Mouse (Mus musculus) limb, embryonic 13.5 days (tissue): Measurements from ENCODE around the gene Fam53b. TPM values are rescaled to one million over a fixed set of nuclear protein-coding genes. Genes with fewer than 3 reads are reported as not detected.

Source experiments
- ATAC-seq: fragments of 200-750 bp; cut with Nextera tagmentation; 2 replicates; pipeline ENCODE4 v1.8.0; 2017; ENCODE audit warnings: low read depth, moderate number of reproducible peaks, moderate TSS enrichment; ENCODE audit not compliant: low FRiP score
- H3K27ac ChIP-seq: fragments of 300-500 bp; sonication (generic); 2 replicates; pipeline ENCODE4 v1.5.1; 2015; ENCODE audit warnings: inconsistent platforms, mild to moderate bottlenecking, moderate library complexity
- H3K27me3 ChIP-seq: fragments of 300-500 bp; sonication (generic); 2 replicates; pipeline ENCODE4 v1.6.1; 2015; ENCODE audit warnings: mild to moderate bottlenecking, inconsistent platforms
- H3K36me3 ChIP-seq: fragments of 300-500 bp; sonication (generic); 2 replicates; pipeline ENCODE4 v1.6.1; 2015; ENCODE audit warnings: inconsistent platforms, mild to moderate bottlenecking, moderate library complexity
- H3K4me1 ChIP-seq: fragments of 300-500 bp; sonication (generic); 2 replicates; pipeline ENCODE4 v1.6.1; 2015; ENCODE audit warnings: inconsistent platforms
- H3K4me2 ChIP-seq: fragments of 300-500 bp; sonication (generic); replicated peaks from 2 replicates; pipeline ENCODE4 v1.6.1; 2015; ENCODE audit warnings: inconsistent platforms, mild to moderate bottlenecking, moderate library complexity
- H3K4me3 ChIP-seq: fragments of 300-500 bp; sonication (generic); 2 replicates; pipeline ENCODE4 v1.5.1; 2015; ENCODE audit warnings: moderate library complexity, mild to moderate bottlenecking, inconsistent platforms
- H3K9ac ChIP-seq: fragments of 300-500 bp; sonication (generic); 2 replicates; pipeline ENCODE4 v1.6.1; 2015; ENCODE audit warnings: mild to moderate bottlenecking, inconsistent platforms
- H3K9me3 ChIP-seq: fragments of 300-500 bp; sonication (generic); 2 replicates; pipeline ENCODE4 v1.6.1; 2016; ENCODE audit warnings: inconsistent platforms
- WGBS: fragments of 180-500 bp; shearing (Covaris S2); methylation state at CpG from one replicate; pipeline ENCODE4 v1.1.7; 2015; 5-methylcytosine and 5-hydroxymethylcytosine counted together
- polyA plus RNA-seq: library from polyadenylated mRNA; unstranded; fragments of >200 nt; fragmentation: Nextera tagmentation; extraction: Ambion mirVana; gene quantifications from 2 replicates; pipeline ENCODE4 v1.2.1, GENCODE M21; 2015

Fam53b gene
- polyA plus RNA-seq, 1 experiment from 2014 or later, result 26.4 TPM

DNA sequence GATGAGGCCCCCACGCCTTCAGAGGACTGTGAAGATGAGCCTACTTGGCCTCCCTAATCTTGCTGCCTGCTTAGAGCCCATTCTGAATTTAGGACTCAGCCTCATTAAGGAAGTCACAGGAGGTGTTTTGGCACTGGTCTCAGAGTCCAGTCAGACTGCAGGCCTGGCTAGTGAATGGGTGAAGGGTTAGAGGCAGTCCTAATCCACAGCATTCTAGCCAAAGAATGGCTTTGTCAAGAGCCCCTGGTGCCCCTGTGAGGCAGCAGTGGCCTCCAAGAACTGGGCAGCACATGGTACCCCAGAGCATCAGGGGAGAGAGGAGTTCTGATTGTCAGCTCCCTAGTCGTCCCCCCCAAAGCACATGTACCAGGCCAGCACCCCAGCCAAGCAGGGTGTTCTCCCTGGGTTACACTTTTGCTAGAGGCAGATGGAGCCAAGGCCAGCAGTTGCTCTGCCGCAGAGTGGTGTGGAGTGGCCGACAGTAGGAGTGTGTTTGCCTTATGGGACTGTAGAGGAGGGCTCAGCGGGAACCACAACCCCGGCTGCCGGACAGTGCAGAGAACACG, 109.3 kb downstream of the Fam53b start:
- Histone ChIP-seq H3K36me3 (no peaks in the 10 kb centered on the region), H3K4me2 (no peak overlapping the region), H3K4me1 (peaks cover 9% of the 10 kb centered on the region; the same call in 1 of the 2 replicates), H3K27ac (no peak overlapping the region), H3K4me3 (no peak overlapping the region), H3K9ac (no peak overlapping the region), H3K27me3 (no peaks in the 10 kb centered on the region), H3K9me3 (no peaks in the 10 kb centered on the region)
- 85% methylated on average over 8 of the region's 8 CpGs for WGBS
- ATAC-seq, result no peak

DNA sequence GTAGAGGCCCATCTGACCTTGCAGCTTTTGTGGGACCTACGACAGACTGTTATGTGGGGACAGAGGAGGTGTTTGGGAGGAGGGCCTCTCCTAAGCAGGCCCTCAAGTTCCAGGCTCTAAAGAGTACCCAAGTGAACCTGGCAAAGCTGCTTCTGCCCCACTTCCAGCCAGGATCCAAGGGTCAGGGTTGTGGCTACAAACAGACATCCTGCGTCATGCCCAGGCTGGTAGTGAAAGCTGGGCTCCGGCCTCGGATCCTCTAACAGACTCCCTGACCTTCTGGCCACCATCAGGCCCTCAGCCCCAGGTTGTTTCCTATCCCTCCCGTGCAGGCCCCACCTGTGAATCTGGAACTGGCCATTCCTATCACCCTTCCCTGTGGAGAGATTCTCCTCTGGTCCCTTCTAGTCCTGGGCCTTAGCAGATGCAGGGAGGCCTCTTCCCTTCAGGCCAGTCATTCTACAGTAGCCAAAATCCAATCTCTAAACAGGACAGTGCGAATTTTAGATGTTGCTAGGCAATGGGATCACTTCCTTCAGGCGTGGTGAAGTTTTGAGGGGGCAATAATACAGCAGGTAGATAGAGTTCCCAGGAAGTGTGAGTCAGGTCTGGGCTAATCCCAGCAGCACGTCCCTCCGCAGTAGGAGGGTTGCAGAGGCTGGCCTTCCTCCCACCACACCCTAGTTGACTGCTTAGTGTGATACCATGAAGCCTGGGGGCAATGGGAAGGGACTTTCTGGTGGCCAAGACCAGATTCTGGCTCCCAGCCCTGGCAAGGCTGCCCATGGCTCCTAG, 110.0 kb downstream of the Fam53b start:
- ATAC-seq, result no peak
- Histone ChIP-seq H3K27ac (no peak overlapping the region), H3K4me1 (peaks cover 11% of the 10 kb centered on the region; the same call in 1 of the 2 replicates), H3K27me3 (no peaks in the 10 kb centered on the region), H3K9me3 (no peaks in the 10 kb centered on the region), H3K36me3 (no peaks in the 10 kb centered on the region), H3K9ac (0 out of 2 replicates have a peak overlapping the region, but pooled peaks have one; percentile 2), H3K4me3 (no peak overlapping the region), H3K4me2 (no peak overlapping the region)
- 83% methylated on average over 9 of the region's 9 CpGs for WGBS

DNA sequence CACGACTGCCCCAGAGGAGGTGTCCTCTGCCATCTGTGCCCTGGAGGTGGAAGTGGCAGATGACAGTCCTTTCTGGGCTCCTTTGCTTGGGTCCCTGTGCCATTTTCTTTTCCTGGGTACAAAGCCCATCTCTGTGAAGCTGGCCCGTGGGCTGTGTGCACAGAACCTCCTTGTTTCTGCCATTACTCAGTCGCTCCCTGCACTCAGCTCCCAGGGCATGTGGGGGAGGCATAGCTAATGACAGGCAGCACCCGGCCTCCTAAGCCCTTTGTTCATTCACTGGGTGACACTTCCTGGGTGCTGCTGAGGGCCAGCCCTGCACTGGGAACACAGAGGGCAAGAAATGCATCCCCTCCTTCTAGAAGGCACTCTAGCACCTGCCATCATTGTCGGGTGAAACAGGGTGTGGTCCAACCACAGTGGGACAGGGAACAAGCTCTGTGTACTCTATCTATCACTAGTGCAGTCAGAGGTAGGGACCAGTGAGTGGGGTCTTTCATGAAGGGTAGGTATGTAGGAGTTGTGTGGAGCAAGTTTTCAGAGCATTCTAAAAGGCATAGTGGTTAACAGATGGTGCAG, 111.1 kb downstream of the Fam53b start:
- H3K9me3 ChIP-seq, result no peaks in the 10 kb centered on the region
- no peak overlapping the region for H3K9ac ChIP-seq
- H3K27ac ChIP-seq, result no peak overlapping the region
- H3K4me2 ChIP-seq, result no peak overlapping the region
- 77% methylated on average over 5 of the region's 5 CpGs for WGBS
- no peaks in the 10 kb centered on the region for H3K27me3 ChIP-seq
- H3K4me3 ChIP-seq, result no peak overlapping the region
- no peaks in the 10 kb centered on the region for H3K36me3 ChIP-seq
- ATAC-seq, result no peak
- H3K4me1 ChIP-seq, result peaks cover 13% of the 10 kb centered on the region; the same call in 1 of the 2 replicates

DNA sequence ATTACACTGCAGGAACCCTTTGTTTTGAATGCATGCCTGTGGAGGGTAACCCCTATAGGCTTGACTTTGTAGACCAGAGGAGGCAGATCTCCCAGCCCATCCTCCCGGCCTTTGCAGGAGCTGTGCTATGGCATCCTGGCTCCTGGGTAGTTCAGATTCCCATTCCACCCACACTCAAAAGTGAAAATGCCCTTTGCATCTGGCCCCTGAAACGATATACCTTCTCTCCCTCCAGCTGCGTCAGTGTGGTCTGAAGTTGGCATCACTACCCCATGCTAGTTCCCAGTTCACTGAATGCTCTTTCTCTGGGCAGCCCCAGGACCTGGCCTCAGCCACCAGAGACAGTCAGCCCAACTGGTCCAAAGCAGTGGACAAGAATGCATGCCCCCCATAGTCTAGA, 111.7 kb downstream of the Fam53b start:
- Histone ChIP-seq H3K4me2 (no peak overlapping the region), H3K36me3 (no peaks in the 10 kb centered on the region), H3K9ac (no peak overlapping the region), H3K4me1 (peaks cover 19% of the 10 kb centered on the region), H3K4me3 (no peak overlapping the region), H3K27me3 (no peaks in the 10 kb centered on the region), H3K9me3 (no peaks in the 10 kb centered on the region), H3K27ac (no peak overlapping the region)
- ATAC-seq, result no peak
- WGBS, result 90% methylated on average over 3 of the region's 3 CpGs

DNA sequence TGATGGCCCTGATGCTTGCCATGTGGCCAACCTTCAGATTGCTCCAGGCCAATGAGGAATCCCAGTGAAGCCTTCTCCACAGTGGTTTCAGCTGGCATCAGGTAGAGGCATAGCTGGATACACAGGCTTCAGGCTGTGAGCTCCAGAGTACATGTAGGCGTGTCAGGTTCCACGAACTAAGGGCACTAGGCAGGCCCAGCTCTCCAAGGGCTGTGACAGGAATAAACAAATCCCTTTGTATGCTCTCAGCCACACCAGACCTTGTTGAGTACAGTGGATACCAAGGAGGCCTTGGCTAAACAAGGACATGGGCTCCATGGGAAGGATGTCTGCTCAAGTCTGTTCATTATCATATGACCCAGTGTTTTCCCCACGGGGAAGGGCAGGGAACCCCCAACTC, 112.3 kb downstream of the Fam53b start:
- H3K27me3 ChIP-seq, result no peaks in the 10 kb centered on the region
- H3K36me3 ChIP-seq, result no peaks in the 10 kb centered on the region
- WGBS, result 88% methylated on average over 3 of the region's 3 CpGs
- no peak overlapping the region for H3K9ac ChIP-seq
- no peak overlapping the region for H3K4me2 ChIP-seq
- no peaks in the 10 kb centered on the region for H3K9me3 ChIP-seq
- no peak overlapping the region for H3K27ac ChIP-seq
- H3K4me1 ChIP-seq, result peaks cover 22% of the 10 kb centered on the region
- no peak overlapping the region for H3K4me3 ChIP-seq
- ATAC-seq, result no peak

DNA sequence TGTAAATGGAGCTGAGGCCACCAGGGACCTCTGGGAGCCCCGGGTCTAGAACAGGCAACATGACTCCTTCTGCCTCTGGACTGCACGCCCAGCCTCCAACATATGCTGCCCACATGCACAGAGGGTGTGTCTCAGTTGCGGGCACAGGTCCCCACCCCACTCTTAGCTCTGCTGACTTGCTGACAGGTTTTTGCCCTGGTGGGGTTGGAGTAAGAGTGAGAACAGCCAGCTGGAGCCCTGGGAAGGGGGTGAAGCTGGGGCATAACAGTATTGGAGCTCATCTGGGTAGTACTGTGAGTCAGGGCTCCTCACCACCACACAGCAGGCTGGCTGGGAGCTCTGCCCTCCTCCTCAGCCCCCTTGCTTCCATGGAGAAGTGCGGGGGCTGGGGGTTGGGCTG, 113.6 kb downstream of the Fam53b start:
- WGBS, result 55% methylated on average over 4 of the region's 4 CpGs
- peak; percentile 41; the same call in 1 of the 2 replicates for ATAC-seq

DNA sequence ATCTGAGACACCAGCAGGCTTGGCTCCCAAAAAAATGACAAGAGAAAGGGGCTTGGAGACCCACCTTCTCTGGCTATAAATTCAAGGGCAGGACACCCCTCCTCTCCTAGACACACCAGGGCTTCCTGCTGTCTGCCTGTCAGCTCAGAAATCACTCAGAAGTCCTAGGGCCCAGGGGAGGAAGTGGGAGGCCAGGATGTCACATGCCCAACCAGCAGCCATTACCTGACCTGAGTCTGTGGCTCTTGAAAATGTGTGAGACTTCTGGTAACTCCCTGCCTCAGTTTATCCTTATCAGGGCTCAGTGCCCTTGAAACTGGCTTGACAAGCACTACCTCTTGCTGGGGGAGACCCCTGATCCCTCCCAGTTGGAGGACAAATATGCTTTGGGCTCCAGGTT, 114.0 kb downstream of the Fam53b start:
- Histone ChIP-seq H3K27me3 (no peaks in the 10 kb centered on the region), H3K9ac (no peak overlapping the region), H3K36me3 (peaks cover 4% of the 10 kb centered on the region), H3K27ac (no peak overlapping the region), H3K4me3 (no peak overlapping the region), H3K4me1 (peaks cover 22% of the 10 kb centered on the region), H3K9me3 (peaks cover 4% of the 10 kb centered on the region; the same call in 1 of the 2 replicates), H3K4me2 (no peak overlapping the region)
- ATAC-seq, result no peak

More for the DNA sequence above, 113.6 kb downstream of the Fam53b start:
- Histone ChIP-seq H3K9me3 (no peaks in the 10 kb centered on the region), H3K4me1 (peaks cover 22% of the 10 kb centered on the region), H3K36me3 (no peaks in the 10 kb centered on the region), H3K27me3 (no peaks in the 10 kb centered on the region), H3K4me2 (no peak overlapping the region), H3K27ac (no peak overlapping the region), H3K4me3 (no peak overlapping the region), H3K9ac (no peak overlapping the region)

DNA sequence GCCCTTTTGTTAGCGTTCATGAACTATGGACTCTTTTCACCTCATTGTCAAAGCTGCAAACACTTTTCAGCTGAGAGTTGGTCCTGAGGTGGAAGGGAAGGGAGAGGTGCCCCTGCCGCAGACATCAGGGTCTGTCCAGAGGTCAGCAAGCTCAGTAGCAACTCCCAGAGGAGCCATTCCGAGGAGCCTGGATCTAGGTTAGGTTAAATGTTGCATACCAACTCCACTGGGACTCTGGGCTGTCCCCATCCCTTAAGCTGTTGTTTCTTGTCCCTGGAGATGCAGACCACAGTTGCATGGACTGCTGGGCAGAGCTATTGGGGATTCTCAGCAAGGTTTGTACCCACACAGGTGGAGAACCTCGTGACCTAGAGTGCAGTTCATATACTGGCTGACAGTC, 114.5 kb downstream of the Fam53b start:
- Histone ChIP-seq H3K9me3 (peaks cover 8% of the 10 kb centered on the region; the same call in 1 of the 2 replicates), H3K4me2 (no peak overlapping the region), H3K27ac (no peak overlapping the region), H3K9ac (no peak overlapping the region), H3K27me3 (no peaks in the 10 kb centered on the region), H3K36me3 (peaks cover 6% of the 10 kb centered on the region), H3K4me1 (peaks cover 22% of the 10 kb centered on the region), H3K4me3 (no peak overlapping the region)
- 69% methylated on average over 4 of the region's 4 CpGs for WGBS
- ATAC-seq, result no peak

DNA sequence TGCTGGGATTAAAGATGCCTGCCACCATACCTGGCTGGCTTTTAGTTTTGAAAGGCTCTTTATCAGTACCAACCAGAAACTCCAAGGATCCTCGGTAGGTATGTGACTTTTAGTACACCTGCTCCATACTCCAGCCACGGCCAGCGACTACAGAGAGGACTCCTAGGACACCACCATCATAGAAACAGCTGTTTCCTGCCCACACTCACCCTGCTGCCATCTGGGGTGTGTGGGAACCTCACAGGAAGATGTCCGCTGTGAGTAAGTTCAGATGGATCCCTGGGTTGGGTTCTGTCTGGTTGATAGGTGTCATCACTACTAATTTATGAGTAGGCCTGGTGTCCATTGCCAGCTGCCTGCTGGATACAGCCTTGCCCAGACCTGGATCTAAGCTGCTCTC, 114.9 kb downstream of the Fam53b start:
- Histone ChIP-seq H3K4me1 (peaks cover 22% of the 10 kb centered on the region), H3K4me3 (no peak overlapping the region), H3K27me3 (no peaks in the 10 kb centered on the region), H3K9me3 (peaks cover 8% of the 10 kb centered on the region; the same call in 1 of the 2 replicates), H3K27ac (no peak overlapping the region), H3K36me3 (peaks cover 6% of the 10 kb centered on the region), H3K4me2 (no peak overlapping the region), H3K9ac (no peak overlapping the region)
- ATAC-seq, result no peak
- 73% methylated on average over 4 of the region's 4 CpGs for WGBS

DNA sequence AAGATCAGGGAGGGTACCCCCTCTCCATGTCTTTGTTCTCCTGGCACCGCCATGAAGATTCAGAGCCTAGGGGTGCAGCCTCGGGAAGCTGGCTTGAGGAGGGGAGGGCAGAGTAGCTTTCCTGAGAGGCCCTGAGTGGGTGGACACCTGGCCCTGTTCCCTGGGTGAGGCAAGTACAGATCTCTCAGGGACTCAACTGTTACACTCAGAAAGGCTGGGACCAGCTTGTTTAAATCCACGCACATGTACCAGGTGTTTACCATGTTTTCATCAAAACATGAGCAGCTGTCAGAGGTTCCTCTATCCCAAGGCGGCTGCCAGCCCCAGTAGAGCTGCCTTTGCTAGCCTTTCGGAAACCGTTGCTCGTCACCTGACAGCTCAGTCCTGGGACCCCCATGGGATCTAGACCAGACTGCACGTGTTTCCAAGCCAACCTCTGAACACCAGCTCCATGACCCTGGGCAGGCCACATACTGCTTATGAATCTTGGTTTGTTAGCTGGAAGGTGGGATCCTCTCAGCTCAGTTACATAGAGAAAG, 116.4 kb downstream of the Fam53b start:
- Histone ChIP-seq H3K4me2 (no peak overlapping the region), H3K27me3 (no peaks in the 10 kb centered on the region), H3K36me3 (peaks cover 6% of the 10 kb centered on the region), H3K27ac (no peak overlapping the region), H3K4me1 (peaks cover 31% of the 10 kb centered on the region), H3K9ac (no peak overlapping the region), H3K4me3 (no peak overlapping the region), H3K9me3 (peaks cover 8% of the 10 kb centered on the region; the same call in 1 of the 2 replicates)
- 72% methylated on average over 8 of the region's 8 CpGs for WGBS
- no peak for ATAC-seq

DNA sequence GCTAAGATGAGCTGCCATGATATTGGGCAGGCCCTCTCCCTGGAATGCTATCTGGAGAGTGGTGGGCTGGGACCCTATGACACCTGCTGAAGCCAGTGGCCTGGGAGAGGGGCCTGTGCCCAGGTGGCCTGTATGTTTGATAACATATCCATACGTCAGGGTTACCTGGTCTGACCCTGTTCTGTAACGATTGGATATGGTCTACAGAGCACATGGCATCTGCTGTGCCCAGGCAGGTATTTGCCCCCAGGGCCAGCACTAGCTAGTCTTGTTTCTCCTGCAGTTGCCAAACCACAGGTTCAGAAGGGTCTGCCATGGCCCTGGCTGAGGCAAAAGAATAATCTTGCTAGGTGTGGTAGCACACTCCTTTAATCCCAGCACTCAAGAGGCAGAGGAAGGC, 120.1 kb downstream of the Fam53b start:
- Histone ChIP-seq H3K27me3 (no peaks in the 10 kb centered on the region), H3K4me1 (peaks cover 34% of the 10 kb centered on the region), H3K4me2 (no peak overlapping the region), H3K4me3 (no peak overlapping the region), H3K27ac (no peak overlapping the region), H3K36me3 (peaks cover 6% of the 10 kb centered on the region), H3K9me3 (peaks cover 8% of the 10 kb centered on the region; the same call in 1 of the 2 replicates), H3K9ac (no peak overlapping the region)
- 89% methylated on average over 2 of the region's 2 CpGs for WGBS
- no peak for ATAC-seq

DNA sequence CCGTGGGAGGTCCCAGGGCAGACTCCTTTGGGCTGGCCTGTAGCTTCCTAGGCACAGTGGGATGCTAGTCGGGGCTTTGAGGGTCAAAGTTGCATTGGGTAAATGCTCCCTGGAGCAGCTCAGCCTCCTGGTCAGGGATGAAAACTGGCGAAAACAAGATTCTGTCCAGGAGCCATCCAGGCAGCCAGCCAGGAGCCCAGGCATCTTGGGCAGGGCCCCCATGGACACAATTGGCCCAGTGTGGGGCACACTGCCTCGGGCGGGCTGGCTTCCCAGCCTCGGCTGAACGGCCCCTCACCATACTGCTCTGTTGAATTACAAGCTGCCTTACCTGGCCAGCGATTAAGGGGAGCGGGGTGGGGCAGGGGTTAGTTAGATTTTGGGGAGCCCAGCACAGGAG, 121.0 kb downstream of the Fam53b start:
- 76% methylated on average over 9 of the region's 9 CpGs for WGBS
- Histone ChIP-seq H3K9me3 (peaks cover 8% of the 10 kb centered on the region; the same call in 1 of the 2 replicates), H3K27ac (no peak overlapping the region; the same call in 1 of the 2 replicates), H3K27me3 (no peaks in the 10 kb centered on the region), H3K4me1 (peaks cover 42% of the 10 kb centered on the region), H3K4me3 (no peak overlapping the region), H3K9ac (no peak overlapping the region), H3K36me3 (peaks cover 6% of the 10 kb centered on the region), H3K4me2 (no peak overlapping the region)
- no peak for ATAC-seq
